Mouse (Mus musculus): ENCODE results near the gene Sntg2. TPM values are rescaled to one million over a fixed set of nuclear protein-coding genes. Genes with fewer than 3 reads are reported as not detected.

Gene Sntg2
- polyA plus RNA-seq (2012; ENCODE audit: insufficient read depth, insufficient read length, missing spikeins) = not detected in 2 replicates

GRCm38 (mm10) chr12:30372933-30373501 is at the start of gene Sntg2:
Sntg2 (minus strand) TSS chr12:30373375.
- no peaks in the 10 kb centered on the region for H3K4me1 ChIP-seq (ENCODE audit: control insufficient read depth, insufficient read depth, insufficient read length, low read length)
- no peak within 1 kb of the TSS for H3K27ac ChIP-seq (replicated peaks; ENCODE audit: low read depth, low read length)
- H3K4me3 ChIP-seq (ENCODE audit: insufficient read depth, low read depth, low read length) = peak within 1 kb of the TSS; percentile 44

- Histone ChIP-seq H3K27ac (replicated peaks; ENCODE audit: low read depth, low read length) (no peak overlapping the region), H3K4me1 (ENCODE audit: control insufficient read depth, insufficient read depth, insufficient read length, low read length) (no peaks in the 10 kb centered on the region), H3K4me3 (ENCODE audit: insufficient read depth, low read depth, low read length) (no peak overlapping the region)
Observed at GRCm38 (mm10) chr12:30416547-30416946, 43.4 kb upstream of the Sntg2 start.

GRCm38 (mm10) chr12:30415981-30416380 is 42.8 kb upstream of the Sntg2 start:
- H3K4me1 ChIP-seq (ENCODE audit: control insufficient read depth, insufficient read depth, insufficient read length, low read length) = no peaks in the 10 kb centered on the region
- H3K27ac ChIP-seq (replicated peaks; ENCODE audit: low read depth, low read length) = no peak overlapping the region
- no peak overlapping the region for H3K4me3 ChIP-seq (ENCODE audit: insufficient read depth, low read depth, low read length)

GRCm38 (mm10) chr12:30402651-30403050 is 29.5 kb upstream of the Sntg2 start:
- Histone ChIP-seq H3K27ac (replicated peaks; ENCODE audit: low read depth, low read length) (no peak overlapping the region), H3K4me3 (ENCODE audit: insufficient read depth, low read depth, low read length) (no peak overlapping the region), H3K4me1 (ENCODE audit: control insufficient read depth, insufficient read depth, insufficient read length, low read length) (no peaks in the 10 kb centered on the region)

GRCm38 (mm10) chr12:30400531-30400930 is 27.4 kb upstream of the Sntg2 start:
- Histone ChIP-seq H3K4me3 (ENCODE audit: insufficient read depth, low read depth, low read length) (no peak overlapping the region), H3K4me1 (ENCODE audit: control insufficient read depth, insufficient read depth, insufficient read length, low read length) (no peaks in the 10 kb centered on the region), H3K27ac (replicated peaks; ENCODE audit: low read depth, low read length) (no peak overlapping the region)

GRCm38 (mm10) chr12:30400114-30400513 is 26.9 kb upstream of the Sntg2 start:
- Histone ChIP-seq H3K4me3 (ENCODE audit: insufficient read depth, low read depth, low read length) (no peak overlapping the region), H3K27ac (replicated peaks; ENCODE audit: low read depth, low read length) (no peak overlapping the region), H3K4me1 (ENCODE audit: control insufficient read depth, insufficient read depth, insufficient read length, low read length) (no peaks in the 10 kb centered on the region)

GRCm38 (mm10) chr12:30372293-30372692 is 882 bp downstream of the Sntg2 start:
- H3K27ac ChIP-seq (replicated peaks; ENCODE audit: low read depth, low read length) = no peak overlapping the region
- H3K4me1 ChIP-seq (ENCODE audit: control insufficient read depth, insufficient read depth, insufficient read length, low read length) = no peaks in the 10 kb centered on the region
- peak overlapping the region; percentile 44; the same call in 1 of the 2 replicates for H3K4me3 ChIP-seq (ENCODE audit: insufficient read depth, low read depth, low read length)

- Histone ChIP-seq H3K4me1 (ENCODE audit: control insufficient read depth, insufficient read depth, insufficient read length, low read length) (no peaks in the 10 kb centered on the region), H3K27ac (replicated peaks; ENCODE audit: low read depth, low read length) (no peak overlapping the region), H3K4me3 (ENCODE audit: insufficient read depth, low read depth, low read length) (no peak overlapping the region)
Observed at GRCm38 (mm10) chr12:30369786-30370185, 3.4 kb downstream of the Sntg2 start.

GRCm38 (mm10) chr12:30369141-30369540 is 4.0 kb downstream of the Sntg2 start:
- H3K4me3 ChIP-seq (ENCODE audit: insufficient read depth, low read depth, low read length) = no peak overlapping the region
- no peak overlapping the region for H3K27ac ChIP-seq (replicated peaks; ENCODE audit: low read depth, low read length)
- no peaks in the 10 kb centered on the region for H3K4me1 ChIP-seq (ENCODE audit: control insufficient read depth, insufficient read depth, insufficient read length, low read length)

GRCm38 (mm10) chr12:30362306-30362705 is 10.9 kb downstream of the Sntg2 start:
- H3K4me1 ChIP-seq (ENCODE audit: control insufficient read depth, insufficient read depth, insufficient read length, low read length) = no peaks in the 10 kb centered on the region
- no peak overlapping the region for H3K4me3 ChIP-seq (ENCODE audit: insufficient read depth, low read depth, low read length)
- H3K27ac ChIP-seq (replicated peaks; ENCODE audit: low read depth, low read length) = no peak overlapping the region

- Histone ChIP-seq H3K27ac (replicated peaks; ENCODE audit: low read depth, low read length) (no peak overlapping the region), H3K4me1 (ENCODE audit: control insufficient read depth, insufficient read depth, insufficient read length, low read length) (no peaks in the 10 kb centered on the region), H3K4me3 (ENCODE audit: insufficient read depth, low read depth, low read length) (no peak overlapping the region)
Observed at GRCm38 (mm10) chr12:30357666-30358065, 15.5 kb downstream of the Sntg2 start.

- no peaks in the 10 kb centered on the region for H3K4me1 ChIP-seq (ENCODE audit: control insufficient read depth, insufficient read depth, insufficient read length, low read length)
- no peak overlapping the region for H3K4me3 ChIP-seq (ENCODE audit: insufficient read depth, low read depth, low read length)
- H3K27ac ChIP-seq (replicated peaks; ENCODE audit: low read depth, low read length) = no peak overlapping the region
Observed at GRCm38 (mm10) chr12:30352393-30352792, 20.8 kb downstream of the Sntg2 start.

- H3K4me1 ChIP-seq (ENCODE audit: control insufficient read depth, insufficient read depth, insufficient read length, low read length) = no peaks in the 10 kb centered on the region
- H3K4me3 ChIP-seq (ENCODE audit: insufficient read depth, low read depth, low read length) = no peak overlapping the region
- no peak overlapping the region for H3K27ac ChIP-seq (replicated peaks; ENCODE audit: low read depth, low read length)
Observed at GRCm38 (mm10) chr12:30348036-30348435, 25.1 kb downstream of the Sntg2 start.

- Histone ChIP-seq H3K4me3 (ENCODE audit: insufficient read depth, low read depth, low read length) (no peak overlapping the region), H3K4me1 (ENCODE audit: control insufficient read depth, insufficient read depth, insufficient read length, low read length) (no peaks in the 10 kb centered on the region), H3K27ac (replicated peaks; ENCODE audit: low read depth, low read length) (no peak overlapping the region)
Observed at GRCm38 (mm10) chr12:30347284-30347683, 25.9 kb downstream of the Sntg2 start.

GRCm38 (mm10) chr12:30344806-30345205 is 28.4 kb downstream of the Sntg2 start:
- Histone ChIP-seq H3K4me1 (ENCODE audit: control insufficient read depth, insufficient read depth, insufficient read length, low read length) (no peaks in the 10 kb centered on the region), H3K4me3 (ENCODE audit: insufficient read depth, low read depth, low read length) (no peak overlapping the region), H3K27ac (replicated peaks; ENCODE audit: low read depth, low read length) (no peak overlapping the region)

GRCm38 (mm10) chr12:30336301-30336700 is 36.9 kb downstream of the Sntg2 start:
- no peak overlapping the region for H3K27ac ChIP-seq (replicated peaks; ENCODE audit: low read depth, low read length)
- no peak overlapping the region for H3K4me3 ChIP-seq (ENCODE audit: insufficient read depth, low read depth, low read length)
- H3K4me1 ChIP-seq (ENCODE audit: control insufficient read depth, insufficient read depth, insufficient read length, low read length) = no peaks in the 10 kb centered on the region

All from brown adipose tissue, adult 24 weeks (tissue).